Mouse (Mus musculus) limb, embryonic 12.5 days (tissue): ENCODE measurements around the gene Igsf6. TPM values are rescaled to one million over a fixed set of nuclear protein-coding genes. Genes with fewer than 3 reads are reported as not detected.

ENCODE experiments used
- ATAC-seq: fragments of 200-750 bp; cut with Nextera tagmentation; 2 replicates; pipeline ENCODE4 v1.8.0; 2017; ENCODE audit warnings: low read depth, moderate TSS enrichment; ENCODE audit not compliant: insufficient number of reproducible peaks, insufficient read depth, low FRiP score, low TSS enrichment
- H3K27ac ChIP-seq: fragments of 300-500 bp; sonication (generic); 2 replicates; pipeline ENCODE4 v1.5.1; 2016; ENCODE audit warnings: mild to moderate bottlenecking, moderate library complexity
- H3K27me3 ChIP-seq: fragments of 300-500 bp; sonication (generic); 2 replicates; pipeline ENCODE4 v1.6.1; 2016; ENCODE audit warnings: mild to moderate bottlenecking, moderate library complexity
- H3K36me3 ChIP-seq: fragments of 300-500 bp; sonication (generic); 2 replicates; pipeline ENCODE4 v1.6.1; 2016; ENCODE audit warnings: mild to moderate bottlenecking, moderate library complexity
- H3K4me1 ChIP-seq: fragments of 300-500 bp; sonication (generic); replicated peaks from 2 replicates; pipeline ENCODE4 v1.6.1; 2016
- H3K4me2 ChIP-seq: fragments of 300-500 bp; sonication (generic); 2 replicates; pipeline ENCODE4 v1.6.1; 2016; ENCODE audit warnings: mild to moderate bottlenecking, moderate library complexity
- H3K4me3 ChIP-seq: fragments of 300-500 bp; sonication (generic); replicated peaks from 2 replicates; pipeline ENCODE4 v1.5.1; 2016; ENCODE audit warnings: mild to moderate bottlenecking
- H3K9ac ChIP-seq: fragments of 300-500 bp; sonication (generic); replicated peaks from 2 replicates; pipeline ENCODE4 v1.6.1; 2016; ENCODE audit warnings: mild to moderate bottlenecking, moderate library complexity
- H3K9me3 ChIP-seq: fragments of 300-500 bp; sonication (generic); 2 replicates; pipeline ENCODE4 v1.6.1; 2016; ENCODE audit warnings: mild to moderate bottlenecking, moderate library complexity
- WGBS: fragments of 180-500 bp; shearing (Covaris S2); methylation state at CpG from one replicate; pipeline ENCODE4 v1.1.7; 2016; 5-methylcytosine and 5-hydroxymethylcytosine counted together
- polyA plus RNA-seq: library from polyadenylated mRNA; unstranded; fragments of >200 nt; fragmentation: Nextera tagmentation; extraction: Ambion mirVana; gene quantifications from 2 replicates; pipeline ENCODE4 v1.2.1, GENCODE M21; 2016

Gene Igsf6
- polyA plus RNA-seq, 1 experiment from 2014 or later = 0.79 TPM

- WGBS = 90% methylated on average over 4 of the region's 4 CpGs
These were observed 21.3 kb downstream of the Igsf6 start for GRCm38 (mm10) chr7:121053071-121053470.

GRCm38 (mm10) chr7:121047624-121048023 is 26.7 kb downstream of the Igsf6 start:
- 99% methylated on average over 2 of the region's 2 CpGs for WGBS
- peaks cover 45% of the 10 kb centered on the region for H3K36me3 ChIP-seq

More at GRCm38 (mm10) chr7:121053071-121053470, 21.3 kb downstream of the Igsf6 start:
- H3K4me2 ChIP-seq = no peak overlapping the region
- H3K9me3 ChIP-seq = no peaks in the 10 kb centered on the region
- no peak overlapping the region for H3K4me3 ChIP-seq
- H3K4me1 ChIP-seq = no peaks in the 10 kb centered on the region
- H3K9ac ChIP-seq = no peak overlapping the region
- ATAC-seq = no peak
- peaks cover 96% of the 10 kb centered on the region for H3K36me3 ChIP-seq
- H3K27ac ChIP-seq = no peak overlapping the region
- H3K27me3 ChIP-seq = no peaks in the 10 kb centered on the region

GRCm38 (mm10) chr7:121045671-121046453 is 28.5 kb downstream of the Igsf6 start:
- ATAC-seq = no peak
- WGBS = 78% methylated on average over 6 of the region's 6 CpGs
- peaks cover 6% of the 10 kb centered on the region; the same call in 1 of the 2 replicates for H3K9me3 ChIP-seq

More at GRCm38 (mm10) chr7:121047624-121048023, 26.7 kb downstream of the Igsf6 start:
- Histone ChIP-seq H3K9ac (no peak overlapping the region), H3K9me3 (peaks cover 6% of the 10 kb centered on the region; the same call in 1 of the 2 replicates), H3K4me3 (no peak overlapping the region), H3K4me1 (peaks cover 6% of the 10 kb centered on the region), H3K27ac (no peak overlapping the region), H3K4me2 (no peak overlapping the region), H3K27me3 (no peaks in the 10 kb centered on the region)
- ATAC-seq = no peak

GRCm38 (mm10) chr7:121044251-121044650 is 30.1 kb downstream of the Igsf6 start:
- H3K9me3 ChIP-seq = peaks cover 6% of the 10 kb centered on the region; the same call in 1 of the 2 replicates
- peaks cover 33% of the 10 kb centered on the region for H3K4me1 ChIP-seq
- H3K4me2 ChIP-seq = no peak overlapping the region
- WGBS = 83% methylated on average over 1 of the region's 1 CpGs
- no peak overlapping the region for H3K4me3 ChIP-seq
- H3K27ac ChIP-seq = no peak overlapping the region
- no peak for ATAC-seq
- H3K9ac ChIP-seq = no peak overlapping the region
- H3K36me3 ChIP-seq = peaks cover 12% of the 10 kb centered on the region
- H3K27me3 ChIP-seq = no peaks in the 10 kb centered on the region

More at GRCm38 (mm10) chr7:121045671-121046453, 28.5 kb downstream of the Igsf6 start:
- no peak overlapping the region for H3K4me3 ChIP-seq
- H3K4me1 ChIP-seq = peaks cover 17% of the 10 kb centered on the region
- H3K27me3 ChIP-seq = no peaks in the 10 kb centered on the region
- no peak overlapping the region for H3K27ac ChIP-seq
- H3K36me3 ChIP-seq = peaks cover 27% of the 10 kb centered on the region
- no peak overlapping the region for H3K4me2 ChIP-seq
- H3K9ac ChIP-seq = no peak overlapping the region

- Histone ChIP-seq H3K9me3 (peaks cover 6% of the 10 kb centered on the region; the same call in 1 of the 2 replicates), H3K4me3 (no peak overlapping the region), H3K27me3 (no peaks in the 10 kb centered on the region), H3K4me2 (no peak overlapping the region), H3K36me3 (peaks cover 5% of the 10 kb centered on the region), H3K4me1 (peaks cover 40% of the 10 kb centered on the region), H3K9ac (no peak overlapping the region), H3K27ac (no peak overlapping the region)
- WGBS = 88% methylated on average over 1 of the region's 1 CpGs
- ATAC-seq = no peak
These were observed 30.9 kb downstream of the Igsf6 start for GRCm38 (mm10) chr7:121043510-121043909.

- ATAC-seq = no peak
- H3K9ac ChIP-seq = no peak overlapping the region
- peaks cover 44% of the 10 kb centered on the region for H3K4me1 ChIP-seq
- no peak overlapping the region for H3K4me2 ChIP-seq
- peaks cover 6% of the 10 kb centered on the region; the same call in 1 of the 2 replicates for H3K9me3 ChIP-seq
- H3K4me3 ChIP-seq = no peak overlapping the region
- H3K27ac ChIP-seq = no peak overlapping the region
- WGBS = 91% methylated on average over 3 of the region's 3 CpGs
- no peaks in the 10 kb centered on the region for H3K27me3 ChIP-seq
- H3K36me3 ChIP-seq = 0 out of 2 replicates have a peak, but pooled peaks cover under 1% of the 10 kb centered on the region
These were observed 31.4 kb downstream of the Igsf6 start for GRCm38 (mm10) chr7:121043004-121043403.

GRCm38 (mm10) chr7:121041989-121042388 is 32.4 kb downstream of the Igsf6 start:
- Histone ChIP-seq H3K4me2 (no peak overlapping the region), H3K36me3 (no peaks in the 10 kb centered on the region), H3K9ac (no peak overlapping the region), H3K27me3 (no peaks in the 10 kb centered on the region), H3K9me3 (peaks cover 6% of the 10 kb centered on the region; the same call in 1 of the 2 replicates), H3K27ac (no peak overlapping the region), H3K4me3 (no peak overlapping the region), H3K4me1 (peaks cover 53% of the 10 kb centered on the region)
- ATAC-seq = no peak
- WGBS = 81% methylated on average over 1 of the region's 1 CpGs

- H3K27ac ChIP-seq = no peak overlapping the region
- 79% methylated on average over 4 of the region's 4 CpGs for WGBS
- no peaks in the 10 kb centered on the region for H3K36me3 ChIP-seq
- peaks cover 6% of the 10 kb centered on the region; the same call in 1 of the 2 replicates for H3K9me3 ChIP-seq
- H3K9ac ChIP-seq = no peak overlapping the region
- no peak overlapping the region for H3K4me2 ChIP-seq
- no peaks in the 10 kb centered on the region for H3K27me3 ChIP-seq
- no peak for ATAC-seq
- no peak overlapping the region for H3K4me3 ChIP-seq
- H3K4me1 ChIP-seq = peaks cover 64% of the 10 kb centered on the region
These were observed 33.8 kb downstream of the Igsf6 start for GRCm38 (mm10) chr7:121040595-121040994.

- peaks cover 42% of the 10 kb centered on the region for H3K4me1 ChIP-seq
- H3K27me3 ChIP-seq = no peaks in the 10 kb centered on the region; the same call in 1 of the 2 replicates
- H3K9ac ChIP-seq = peak overlapping the region; percentile 99
- ATAC-seq = no peak
- H3K27ac ChIP-seq = peak overlapping the region; percentile 99
- H3K9me3 ChIP-seq = no peaks in the 10 kb centered on the region
- under 1% methylated on average over 24 of the region's 24 CpGs for WGBS
- no peaks in the 10 kb centered on the region for H3K36me3 ChIP-seq
- peak overlapping the region; percentile 75 for H3K4me2 ChIP-seq
- peak overlapping the region; percentile 95 for H3K4me3 ChIP-seq
These were observed 39.1 kb downstream of the Igsf6 start for GRCm38 (mm10) chr7:121035161-121035721.

- WGBS = under 1% methylated on average over 37 of the region's 63 CpGs
- peak; percentile 80 for ATAC-seq
- Histone ChIP-seq H3K36me3 (no peaks in the 10 kb centered on the region), H3K9ac (peak overlapping the region; percentile 99), H3K4me1 (peaks cover 36% of the 10 kb centered on the region), H3K9me3 (no peaks in the 10 kb centered on the region), H3K27me3 (no peaks in the 10 kb centered on the region; the same call in 1 of the 2 replicates), H3K4me3 (peak overlapping the region; percentile 95), H3K4me2 (peak overlapping the region; percentile 75), H3K27ac (peak overlapping the region; percentile 99)
These were observed 39.7 kb downstream of the Igsf6 start for GRCm38 (mm10) chr7:121034701-121035141.
